Mouse (Mus musculus): ENCODE data around the gene Zfhx2. TPM values are rescaled to one million over a fixed set of nuclear protein-coding genes. Genes with fewer than 3 reads are reported as not detected.

Gene Zfhx2
- polyA plus RNA-seq, 1 experiment from 2014 or later, result 1.2 TPM

- H3K27me3 ChIP-seq, result peaks cover 85% of the 10 kb centered on the region
- no peak overlapping the region for H3K9ac ChIP-seq
Measured at GRCm38 (mm10) chr14:55114759-55115701, 22.9 kb upstream of the Zfhx2 start.

GRCm38 (mm10) chr14:55113975-55114645 is 22.0 kb upstream of the Zfhx2 start:
- peak overlapping the region; percentile 47; the same call in 1 of the 2 replicates for H3K4me3 ChIP-seq (replicated peaks)
- no peaks in the 10 kb centered on the region for H3K36me3 ChIP-seq (replicated peaks)
- ATAC-seq (ENCODE audit: insufficient read depth), result no peak
- H3K4me2 ChIP-seq, result no peak overlapping the region
- H3K9ac ChIP-seq, result no peak overlapping the region
- no peak overlapping the region for H3K27ac ChIP-seq (replicated peaks)
- H3K27me3 ChIP-seq, result peaks cover 94% of the 10 kb centered on the region
- H3K4me1 ChIP-seq (replicated peaks), result peaks cover 11% of the 10 kb centered on the region
- H3K9me3 ChIP-seq (replicated peaks), result no peaks in the 10 kb centered on the region
- WGBS (ENCODE audit: insufficient replicate concordance), result 7% methylated on average over 26 of the region's 26 CpGs

More at GRCm38 (mm10) chr14:55114759-55115701, 22.9 kb upstream of the Zfhx2 start:
- Histone ChIP-seq H3K36me3 (replicated peaks) (no peaks in the 10 kb centered on the region), H3K4me1 (replicated peaks) (peaks cover 11% of the 10 kb centered on the region), H3K27ac (replicated peaks) (no peak overlapping the region), H3K9me3 (replicated peaks) (no peaks in the 10 kb centered on the region), H3K4me3 (replicated peaks) (peak overlapping the region; percentile 47), H3K4me2 (peak overlapping the region; percentile 67)
- no peak for ATAC-seq (ENCODE audit: insufficient read depth)
- 1% methylated on average over 75 of the region's 78 CpGs for WGBS (ENCODE audit: insufficient replicate concordance)

GRCm38 (mm10) chr14:55113351-55113974 is 21.3 kb upstream of the Zfhx2 start:
- Histone ChIP-seq H3K27ac (replicated peaks) (no peak overlapping the region), H3K27me3 (peaks cover 100% of the 10 kb centered on the region), H3K36me3 (replicated peaks) (no peaks in the 10 kb centered on the region), H3K4me3 (replicated peaks) (no peak overlapping the region), H3K9me3 (replicated peaks) (no peaks in the 10 kb centered on the region), H3K9ac (no peak overlapping the region), H3K4me1 (replicated peaks) (peaks cover 11% of the 10 kb centered on the region), H3K4me2 (no peak overlapping the region)
- ATAC-seq (ENCODE audit: insufficient read depth), result no peak
- WGBS (ENCODE audit: insufficient replicate concordance), result 67% methylated on average over 51 of the region's 51 CpGs

- no peak overlapping the region for H3K27ac ChIP-seq (replicated peaks)
- 43% methylated on average over 2 of the region's 2 CpGs for WGBS (ENCODE audit: insufficient replicate concordance)
- no peak overlapping the region for H3K9ac ChIP-seq
- no peak overlapping the region for H3K4me3 ChIP-seq (replicated peaks)
- no peaks in the 10 kb centered on the region for H3K9me3 ChIP-seq (replicated peaks)
- H3K4me2 ChIP-seq, result no peak overlapping the region
- H3K36me3 ChIP-seq (replicated peaks), result no peaks in the 10 kb centered on the region
- H3K27me3 ChIP-seq, result peaks cover 91% of the 10 kb centered on the region
- peaks cover 15% of the 10 kb centered on the region for H3K4me1 ChIP-seq (replicated peaks)
- no peak for ATAC-seq (ENCODE audit: insufficient read depth)
Measured at GRCm38 (mm10) chr14:55111720-55112119, 19.6 kb upstream of the Zfhx2 start.

GRCm38 (mm10) chr14:55110076-55110475 is 18.0 kb upstream of the Zfhx2 start:
- H3K4me3 ChIP-seq (replicated peaks), result no peak overlapping the region
- no peaks in the 10 kb centered on the region for H3K36me3 ChIP-seq (replicated peaks)
- peaks cover 30% of the 10 kb centered on the region for H3K4me1 ChIP-seq (replicated peaks)
- 22% methylated on average over 9 of the region's 9 CpGs for WGBS (ENCODE audit: insufficient replicate concordance)
- peaks cover 74% of the 10 kb centered on the region for H3K27me3 ChIP-seq
- no peak overlapping the region for H3K9ac ChIP-seq
- ATAC-seq (ENCODE audit: insufficient read depth), result no peak
- H3K9me3 ChIP-seq (replicated peaks), result no peaks in the 10 kb centered on the region
- no peak overlapping the region for H3K27ac ChIP-seq (replicated peaks)
- H3K4me2 ChIP-seq, result no peak overlapping the region

- Histone ChIP-seq H3K27me3 (peaks cover 66% of the 10 kb centered on the region), H3K36me3 (replicated peaks) (no peaks in the 10 kb centered on the region; the same call in 1 of the 2 replicates), H3K27ac (replicated peaks) (no peak overlapping the region), H3K9ac (no peak overlapping the region), H3K9me3 (replicated peaks) (no peaks in the 10 kb centered on the region), H3K4me2 (no peak overlapping the region), H3K4me1 (replicated peaks) (peaks cover 24% of the 10 kb centered on the region), H3K4me3 (replicated peaks) (no peak overlapping the region)
- no peak for ATAC-seq (ENCODE audit: insufficient read depth)
- 20% methylated on average over 21 of the region's 21 CpGs for WGBS (ENCODE audit: insufficient replicate concordance)
Measured at GRCm38 (mm10) chr14:55109048-55109873, 17.1 kb upstream of the Zfhx2 start.

- Histone ChIP-seq H3K4me3 (replicated peaks) (no peak overlapping the region), H3K9me3 (replicated peaks) (no peaks in the 10 kb centered on the region), H3K36me3 (replicated peaks) (peaks cover 5% of the 10 kb centered on the region; the same call in 1 of the 2 replicates), H3K27ac (replicated peaks) (no peak overlapping the region), H3K4me2 (no peak overlapping the region), H3K27me3 (peaks cover 57% of the 10 kb centered on the region), H3K9ac (no peak overlapping the region), H3K4me1 (replicated peaks) (peaks cover 24% of the 10 kb centered on the region)
- WGBS (ENCODE audit: insufficient replicate concordance), result 23% methylated on average over 9 of the region's 9 CpGs
- ATAC-seq (ENCODE audit: insufficient read depth), result no peak
Measured at GRCm38 (mm10) chr14:55108202-55108870, 16.2 kb upstream of the Zfhx2 start.

GRCm38 (mm10) chr14:55106990-55107389 is 14.9 kb upstream of the Zfhx2 start:
- Histone ChIP-seq H3K9me3 (replicated peaks) (no peaks in the 10 kb centered on the region), H3K4me2 (peak overlapping the region; percentile 89), H3K4me3 (replicated peaks) (no peak overlapping the region), H3K36me3 (replicated peaks) (peaks cover 8% of the 10 kb centered on the region), H3K27ac (replicated peaks) (peak overlapping the region; percentile 78), H3K9ac (no peak overlapping the region; the same call in 1 of the 2 replicates), H3K27me3 (peaks cover 43% of the 10 kb centered on the region), H3K4me1 (replicated peaks) (peaks cover 24% of the 10 kb centered on the region)
- no peak for ATAC-seq (ENCODE audit: insufficient read depth)
- 76% methylated on average over 8 of the region's 8 CpGs for WGBS (ENCODE audit: insufficient replicate concordance)

- peak within 1 kb of the TSS; percentile 78 for H3K27ac ChIP-seq (replicated peaks)
- WGBS (ENCODE audit: insufficient replicate concordance), result under 1% methylated on average over 39 of the region's 39 CpGs
Measured at GRCm38 (mm10) chr14:55105836-55106809, 14.0 kb upstream of the Zfhx2 start, which contains the start of gene Ap1g2. Gene Ap1g2 (minus strand): TSS chr14:55106593.

More at GRCm38 (mm10) chr14:55105836-55106809, 14.0 kb upstream of the Zfhx2 start, which contains the start of gene Ap1g2:
- Histone ChIP-seq H3K9me3 (replicated peaks) (no peaks in the 10 kb centered on the region), H3K36me3 (replicated peaks) (peaks cover 10% of the 10 kb centered on the region), H3K4me1 (replicated peaks) (peaks cover 24% of the 10 kb centered on the region), H3K4me3 (replicated peaks) (peak within 1 kb of the TSS; percentile 66), H3K4me2 (peak within 1 kb of the TSS; percentile 89), H3K27me3 (peaks cover 35% of the 10 kb centered on the region), H3K9ac (peak within 1 kb of the TSS; percentile 48)
- ATAC-seq (ENCODE audit: insufficient read depth), result peak; percentile 93

All from liver, embryonic 15.5 days (tissue).